Mouse (Mus musculus) MEL (cell line): Measurements from ENCODE around the gene Mpp3. TPM values are rescaled to one million over a fixed set of nuclear protein-coding genes. Genes with fewer than 3 reads are reported as not detected.

ENCODE experiments used
- DNase-seq: peaks from one replicate; pipeline ENCODE4 v3.0.0; 2011; ENCODE audit warnings: low read depth, low spot score
- H3K27ac ChIP-seq: 2 replicates; pipeline ENCODE4 v1.5.1; 2012; ENCODE audit warnings: low read depth, mild to moderate bottlenecking, control low read depth, low read length, moderate library complexity; ENCODE audit not compliant: control insufficient read depth
- H3K27me3 ChIP-seq, 2 experiments: fragments of 150-350 bp in 1 of 2; sonication (generic) in 1 of 2; 2 replicates each; pipeline ENCODE4 v1.6.1; 2012; ENCODE audit warnings: low read length in 2 of 2, mild to moderate bottlenecking in 2 of 2, improper control_type of control experiment in 1 of 2, moderate library complexity in 1 of 2; ENCODE audit not compliant: insufficient read depth in 2 of 2, control insufficient read depth in 1 of 2
- H3K36me3 ChIP-seq, 2 experiments: 2 replicates each; pipeline ENCODE4 v1.6.1; 2012 to 2014; ENCODE audit warnings: low read length in 2 of 2, improper control_type of control experiment in 1 of 2, inconsistent platforms in 1 of 2, mild to moderate bottlenecking in 1 of 2; ENCODE audit not compliant: insufficient read depth in 2 of 2, control insufficient read depth in 1 of 2
- H3K4me1 ChIP-seq, 2 experiments: fragments of 150-350 bp in 1 of 2; sonication (generic) in 1 of 2; 2 replicates each; pipeline ENCODE4 v1.6.1; 2012; ENCODE audit warnings: low read length in 2 of 2, improper control_type of control experiment in 1 of 2, mild to moderate bottlenecking in 1 of 2; ENCODE audit not compliant: insufficient read depth in 2 of 2, control insufficient read depth in 1 of 2
- H3K4me3 ChIP-seq, 2 experiments: fragments of 150-350 bp in 1 of 2; sonication (generic) in 1 of 2; 2 replicates each; pipeline ENCODE4 v1.5.1; 2012; ENCODE audit warnings: low read depth in 2 of 2, low read length in 2 of 2, mild to moderate bottlenecking in 2 of 2, moderate library complexity in 2 of 2, control low read depth in 1 of 2, improper control_type of control experiment in 1 of 2; ENCODE audit not compliant: control insufficient read depth in 1 of 2, insufficient read depth in 1 of 2
- H3K79me2 ChIP-seq: 2 replicates; pipeline ENCODE4 v1.6.1; 2012; ENCODE audit warnings: mild to moderate bottlenecking, low read length, moderate library complexity; ENCODE audit not compliant: control insufficient read depth, poor library complexity, insufficient read depth
- H3K9ac ChIP-seq: 2 replicates; pipeline ENCODE4 v1.6.1; 2012; ENCODE audit warnings: low read depth, mild to moderate bottlenecking, control low read depth, low read length, moderate library complexity; ENCODE audit not compliant: control insufficient read depth, poor library complexity, severe bottlenecking
- H3K9me3 ChIP-seq: fragments of 150-350 bp; sonication (generic); replicated peaks from 2 replicates; pipeline ENCODE4 v1.6.1; 2012; ENCODE audit warnings: mild to moderate bottlenecking, low read length, improper control_type of control experiment, moderate library complexity; ENCODE audit not compliant: insufficient read depth
- BHLHE40 ChIP-seq: IDR thresholded peaks from 2 replicates; pipeline ENCODE4 v1.6.1; 2012; ENCODE audit warnings: low read depth, mild to moderate bottlenecking, inconsistent platforms, low read length, improper control_type of control experiment, borderline replicate concordance
- CHD2 ChIP-seq: IDR thresholded peaks from 2 replicates; pipeline ENCODE4 v1.6.1; 2011; ENCODE audit warnings: low read length, improper control_type of control experiment
- E2F4 ChIP-seq: IDR thresholded peaks from 2 replicates; pipeline ENCODE4 v1.6.1; 2011; ENCODE audit warnings: low read depth, low read length, improper control_type of control experiment, borderline replicate concordance
- EP300 ChIP-seq, 2 experiments: IDR thresholded peaks; 2 replicates each; pipeline ENCODE4 v1.6.1; 2011; ENCODE audit warnings: improper control_type of control experiment in 2 of 2, low read length in 2 of 2, low read depth in 1 of 2, mild to moderate bottlenecking in 1 of 2
- ETS1 ChIP-seq: IDR thresholded peaks from 2 replicates; pipeline ENCODE4 v1.6.1; 2012; ENCODE audit warnings: low read depth, mild to moderate bottlenecking, inconsistent platforms, low read length, improper control_type of control experiment, moderate library complexity
- GATA1 ChIP-seq: IDR thresholded peaks from 2 replicates; pipeline ENCODE4 v1.6.1; 2011; ENCODE audit warnings: low read depth, low read length, improper control_type of control experiment
- HCFC1 ChIP-seq: IDR thresholded peaks from 2 replicates; pipeline ENCODE4 v1.6.1; 2012; ENCODE audit warnings: low read depth, mild to moderate bottlenecking, inconsistent platforms, low read length, improper control_type of control experiment, moderate library complexity
- JUND ChIP-seq: IDR thresholded peaks from 2 replicates; pipeline ENCODE4 v1.6.1; 2011; ENCODE audit warnings: low read depth, mild to moderate bottlenecking, improper control_type of control experiment, low read length
- MAFK ChIP-seq: IDR thresholded peaks from 2 replicates; pipeline ENCODE4 v1.6.1; 2011; ENCODE audit warnings: low read depth, mild to moderate bottlenecking, low read length, improper control_type of control experiment, borderline replicate concordance
- MAX ChIP-seq: IDR thresholded peaks from 2 replicates; pipeline ENCODE4 v1.6.1; 2011; ENCODE audit warnings: low read length, improper control_type of control experiment
- MAZ ChIP-seq: IDR thresholded peaks from 2 replicates; pipeline ENCODE4 v1.6.1; 2012; ENCODE audit warnings: low read depth, mild to moderate bottlenecking, inconsistent platforms, low read length, improper control_type of control experiment
- MEF2A ChIP-seq: IDR thresholded peaks from 2 replicates; pipeline ENCODE4 v1.6.1; 2014; ENCODE audit warnings: low read depth, mild to moderate bottlenecking, inconsistent platforms, low read length, improper control_type of control experiment; ENCODE audit not compliant: poor library complexity, insufficient replicate concordance, severe bottlenecking; ENCODE audit errors: extremely low read depth
- MYC ChIP-seq: IDR thresholded peaks from 2 replicates; pipeline ENCODE4 v1.6.1; 2011; ENCODE audit warnings: low read depth, mild to moderate bottlenecking, low read length, improper control_type of control experiment, moderate library complexity
- NELFE ChIP-seq: IDR thresholded peaks from 2 replicates; pipeline ENCODE4 v1.6.1; 2011; ENCODE audit warnings: low read depth, low read length, improper control_type of control experiment
- NRF1 ChIP-seq: IDR thresholded peaks from 2 replicates; pipeline ENCODE4 v1.6.1; 2014; ENCODE audit warnings: low read depth, mild to moderate bottlenecking, inconsistent platforms, low read length, improper control_type of control experiment, moderate library complexity; ENCODE audit not compliant: poor library complexity, insufficient read depth, severe bottlenecking
- POLR2A ChIP-seq, 2 experiments: IDR thresholded peaks; 2 replicates each; pipeline ENCODE4 v1.6.1; 2011 to 2012; ENCODE audit warnings: low read length in 2 of 2, mild to moderate bottlenecking in 2 of 2, control low read depth in 1 of 2, improper control_type of control experiment in 1 of 2, low read depth in 1 of 2, moderate library complexity in 1 of 2; ENCODE audit not compliant: control insufficient read depth in 1 of 2, insufficient read depth in 1 of 2, poor library complexity in 1 of 2
- POLR2AphosphoS2 ChIP-seq: IDR thresholded peaks from 2 replicates; pipeline ENCODE4 v1.6.1; 2011; ENCODE audit warnings: low read length, improper control_type of control experiment
- POLR2AphosphoS5 ChIP-seq: IDR thresholded peaks from 2 replicates; pipeline ENCODE4 v1.6.1; 2012; ENCODE audit warnings: low read depth, borderline replicate concordance, mild to moderate bottlenecking, inconsistent platforms, low read length, moderate library complexity, mixed read lengths
- RAD21 ChIP-seq: IDR thresholded peaks from 2 replicates; pipeline ENCODE4 v1.6.1; 2011; ENCODE audit warnings: mild to moderate bottlenecking, low read depth, low read length, improper control_type of control experiment
- SMC3 ChIP-seq: IDR thresholded peaks from 2 replicates; pipeline ENCODE4 v1.6.1; 2011; ENCODE audit warnings: low read depth, low read length, improper control_type of control experiment
- TAL1 ChIP-seq: IDR thresholded peaks from 2 replicates; pipeline ENCODE4 v1.6.1; 2012; ENCODE audit warnings: mild to moderate bottlenecking, inconsistent platforms, low read length, moderate library complexity, mixed read lengths
- TBP ChIP-seq: IDR thresholded peaks from 2 replicates; pipeline ENCODE4 v1.8.0; 2011; ENCODE audit warnings: low read depth, low read length, improper control_type of control experiment
- TCF12 ChIP-seq: IDR thresholded peaks from 2 replicates; pipeline ENCODE4 v1.6.1; 2014; ENCODE audit warnings: low read depth, mild to moderate bottlenecking, inconsistent platforms, low read length, improper control_type of control experiment, moderate library complexity
- USF1 ChIP-seq: IDR thresholded peaks from 2 replicates; pipeline ENCODE4 v1.6.1; 2014; ENCODE audit warnings: low read depth, mild to moderate bottlenecking, inconsistent platforms, low read length, improper control_type of control experiment, moderate library complexity
- USF2 ChIP-seq, 2 experiments: IDR thresholded peaks; 2 replicates each; pipeline ENCODE4 v1.6.1; 2011 to 2012; ENCODE audit warnings: improper control_type of control experiment in 2 of 2, low read length in 2 of 2, borderline replicate concordance in 1 of 2, inconsistent platforms in 1 of 2, low read depth in 1 of 2, mild to moderate bottlenecking in 1 of 2; ENCODE audit not compliant: insufficient read depth in 1 of 2
- ZKSCAN1 ChIP-seq: IDR thresholded peaks from 2 replicates; pipeline ENCODE4 v1.6.1; 2012; ENCODE audit warnings: low read depth, mild to moderate bottlenecking, inconsistent platforms, low read length, improper control_type of control experiment, moderate library complexity
- ZMIZ1 ChIP-seq: IDR thresholded peaks from 2 replicates; pipeline ENCODE4 v1.6.1; 2012; ENCODE audit warnings: low read depth, mild to moderate bottlenecking, inconsistent platforms, low read length, improper control_type of control experiment, moderate library complexity
- ZNF384 ChIP-seq: IDR thresholded peaks from 2 replicates; pipeline ENCODE4 v1.6.1; 2012; ENCODE audit warnings: low read depth, mild to moderate bottlenecking, inconsistent platforms, low read length, improper control_type of control experiment
- polyA plus RNA-seq, 2 experiments: library from polyadenylated mRNA; stranded (reverse) in 1 of 2; unstranded in 1 of 2; fragments of >175 nt in 1 of 2; fragments of >200 nt in 1 of 2; gene quantifications; 2 replicates each; pipeline versions ENCODE4 v1.2.1 to v1.2.4; 2012; ENCODE audit warnings: low replicate concordance in 2 of 2, low read depth in 1 of 2; ENCODE audit not compliant: insufficient read length in 2 of 2, insufficient read depth in 1 of 2, missing spikeins in 1 of 2
- total RNA-seq: library from RNA; depleted of rRNA; stranded (reverse); fragments of 300-350 nt; gene quantifications from 2 replicates; pipeline ENCODE4 v1.2.3, GENCODE M21; 2012

Gene Mpp3
- total and polyA plus RNA-seq, 3 experiments, result 5.5 to 7.1 TPM; not detected in 1

DNA sequence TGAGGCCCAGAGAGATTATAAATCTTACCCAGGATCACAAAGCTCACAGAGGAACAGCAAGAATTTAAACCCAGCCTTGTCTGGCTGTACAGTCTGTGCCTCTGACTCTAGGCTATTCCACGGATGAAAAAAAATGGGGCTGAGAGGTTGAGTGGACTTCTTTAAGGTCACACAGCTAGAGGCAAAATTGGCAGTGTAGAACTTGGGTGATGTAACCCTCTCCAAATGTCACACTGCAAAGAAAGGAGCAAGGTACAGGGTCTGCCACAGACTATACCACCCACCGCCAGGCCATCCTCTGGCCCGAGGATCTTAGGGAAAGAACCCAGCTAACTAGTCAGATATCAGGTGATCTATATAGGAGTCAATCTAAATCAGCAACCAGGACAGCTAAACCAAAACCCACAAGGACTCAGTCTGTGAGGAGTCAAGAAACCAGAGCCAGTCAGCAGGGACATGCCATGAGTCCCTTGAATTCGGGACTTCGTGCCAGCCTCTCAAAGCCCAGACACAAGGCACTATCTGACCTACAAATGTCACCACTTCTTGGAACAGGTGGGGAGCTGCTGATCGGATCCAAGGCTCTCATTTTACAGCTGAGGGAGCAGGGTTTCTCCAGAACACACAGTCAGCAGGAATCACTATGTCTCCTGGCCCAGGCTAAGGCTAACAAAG lies 4.0 kb downstream of the Mpp3 start:
- TF ChIP-seq EP300 (IDR thresholded peaks at IDR 0.05; ENCODE audit: low read depth in 1 of 2, low read length in 2 of 2), result no peak
- TF ChIP-seq MYC, result no peak
- no peak for TF ChIP-seq MAZ
- TF ChIP-seq ETS1, result no peak
- no peak for TF ChIP-seq POLR2AphosphoS5
- no peak for TF ChIP-seq SMC3
- no peak for TF ChIP-seq USF1
- no peak for TF ChIP-seq TBP
- TF ChIP-seq RAD21, result no peak
- TF ChIP-seq POLR2AphosphoS2, result no peak
- no peak for TF ChIP-seq NRF1
- no peak for TF ChIP-seq NELFE
- TF ChIP-seq CHD2, result no peak
- TF ChIP-seq TCF12, result no peak
- TF ChIP-seq HCFC1, result no peak
- no peak for TF ChIP-seq ZKSCAN1
- Histone ChIP-seq H3K79me2 (no peaks in the 10 kb centered on the region), H3K27ac (no peak overlapping the region)

GRCm38 (mm10) chr11:102023406-102023805 lies 4.9 kb downstream of the Mpp3 start:
- Histone ChIP-seq H3K9ac (no peak overlapping the region), H3K4me1 (peaks cover 0 to 8% of the 10 kb centered on the region in 2 experiments; a peak in 3 of 4 replicates), H3K9me3 (no peaks in the 10 kb centered on the region), H3K36me3 (peaks cover 0 to 4% of the 10 kb centered on the region in 2 experiments; a peak in 1 of 4 replicates), H3K4me3 (no peak overlapping the region), H3K27me3 (no peaks in the 10 kb centered on the region), H3K79me2 (no peaks in the 10 kb centered on the region), H3K27ac (no peak overlapping the region)
- no peak for TF ChIP-seq USF2 (IDR thresholded peaks at IDR 0.05; ENCODE audit: borderline replicate concordance in 1 of 2, insufficient read depth in 1 of 2, low read depth in 1 of 2, low read length in 2 of 2)
- TF ChIP-seq E2F4, result no peak
- no peak for TF ChIP-seq MAZ
- no peak for TF ChIP-seq POLR2A (IDR thresholded peaks at IDR 0.05; ENCODE audit: control insufficient read depth in 1 of 2, insufficient read depth in 1 of 2, low read depth in 1 of 2, low read length in 2 of 2, poor library complexity in 1 of 2)
- no peak for TF ChIP-seq ZKSCAN1
- no peak for TF ChIP-seq BHLHE40
- no peak for TF ChIP-seq TCF12
- no peak for TF ChIP-seq ZMIZ1
- TF ChIP-seq ZNF384, result no peak
- no peak for TF ChIP-seq TAL1
- no peak for TF ChIP-seq MAFK
- no peak for TF ChIP-seq POLR2AphosphoS5
- TF ChIP-seq MEF2A, result no peak
- TF ChIP-seq GATA1, result no peak
- no peak for TF ChIP-seq MAX
- TF ChIP-seq SMC3, result no peak
- TF ChIP-seq MYC, result no peak
- TF ChIP-seq JUND, result no peak
- no peak for TF ChIP-seq TBP
- DNase-seq, result no peak

More for the DNA sequence above, 4.0 kb downstream of the Mpp3 start:
- Histone ChIP-seq H3K36me3 (peaks cover 0 to 8% of the 10 kb centered on the region in 2 experiments; a peak in 2 of 4 replicates), H3K27me3 (no peaks in the 10 kb centered on the region), H3K4me3 (no peak overlapping the region), H3K9me3 (no peaks in the 10 kb centered on the region), H3K9ac (no peak overlapping the region), H3K4me1 (peaks cover 2 to 13% of the 10 kb centered on the region in 2 experiments; a peak in 3 of 4 replicates)
- DNase-seq, result no peak
